Mouse (Mus musculus) layer of hippocampus, adult 11-12 months (tissue): ENCODE results near the gene Wdr18.

ENCODE experiments used
- DNase-seq: peaks from one replicate; pipeline ENCODE4 v3.0.0; 2022; ENCODE audit warnings: low spot score

Wdr18 gene

GRCm38 (mm10) chr10:79997034-79997760 is 37.2 kb downstream of the Wdr18 start:
- peak; percentile 71 for DNase-seq

GRCm38 (mm10) chr10:79997819-79998218 is 37.9 kb downstream of the Wdr18 start:
- DNase-seq = no peak

GRCm38 (mm10) chr10:80001945-80002344 is 42.0 kb downstream of the Wdr18 start:
- no peak for DNase-seq

- no peak for DNase-seq
Observed at GRCm38 (mm10) chr10:80002829-80003228, 42.9 kb downstream of the Wdr18 start.

- DNase-seq = no peak
Observed at GRCm38 (mm10) chr10:80003374-80004232, 43.7 kb downstream of the Wdr18 start.

GRCm38 (mm10) chr10:80004233-80004705 is 44.3 kb downstream of the Wdr18 start:
- DNase-seq = no peak

- no peak for DNase-seq
Observed at GRCm38 (mm10) chr10:80011740-80012139, 51.8 kb downstream of the Wdr18 start.

GRCm38 (mm10) chr10:80013609-80014008 is 53.7 kb downstream of the Wdr18 start:
- no peak for DNase-seq

- no peak for DNase-seq
Observed at GRCm38 (mm10) chr10:80014484-80015290, 54.7 kb downstream of the Wdr18 start.

- no peak for DNase-seq
Observed at GRCm38 (mm10) chr10:80015583-80015982, 55.6 kb downstream of the Wdr18 start.

- peak; percentile 64 for DNase-seq
Observed at GRCm38 (mm10) chr10:80016511-80016910, 56.6 kb downstream of the Wdr18 start, which contains the start of gene Arhgap45. TSS of gene Arhgap45 (plus strand) at chr10:80016653.

GRCm38 (mm10) chr10:80016931-80017330 is 57.0 kb downstream of the Wdr18 start:
- no peak for DNase-seq

GRCm38 (mm10) chr10:80017361-80017760 is 57.4 kb downstream of the Wdr18 start:
- peak; percentile 64 for DNase-seq

GRCm38 (mm10) chr10:80017771-80018170 is 57.8 kb downstream of the Wdr18 start:
- DNase-seq = no peak

- peak; percentile 52 for DNase-seq
Observed at GRCm38 (mm10) chr10:80018739-80019297, 58.9 kb downstream of the Wdr18 start.

- DNase-seq = no peak
Observed at GRCm38 (mm10) chr10:80019471-80020131, 59.6 kb downstream of the Wdr18 start.
